Mouse (Mus musculus): ENCODE data around the gene Atp8a1.

GRCm38 (mm10) chr5:67640596-67641312, 206.5 kb downstream of the Atp8a1 start:
- TF ChIP-seq ZKSCAN1 (IDR thresholded peaks at IDR 0.05; ENCODE audit: borderline replicate concordance, low read depth, low read length) (no peak), MAX (IDR thresholded peaks at IDR 0.05; ENCODE audit: low read length) (no peak), CTCF (conservative IDR thresholded peaks at IDR 0.05 in 1 of 2, IDR thresholded peaks at IDR 0.05 in 1 of 2; ENCODE audit: low read depth in 2 of 2, low read length in 2 of 2) (no peak), ZNF384 (IDR thresholded peaks at IDR 0.05; ENCODE audit: low read depth, low read length) (no peak), TCF12 (IDR thresholded peaks at IDR 0.05; ENCODE audit: low read depth, low read length) (no peak), MAZ (IDR thresholded peaks at IDR 0.05; ENCODE audit: low read depth, low read length) (no peak), E2F4 (IDR thresholded peaks at IDR 0.05; ENCODE audit: insufficient replicate concordance, low read depth, low read length) (no peak), RCOR1 (conservative IDR thresholded peaks at IDR 0.05; ENCODE audit: low read depth, low read length) (no peak), POLR2A (IDR thresholded peaks at IDR 0.05; ENCODE audit: low read depth, low read length) (no peak), POLR2AphosphoS2 (IDR thresholded peaks at IDR 0.05; ENCODE audit: low read depth, low read length) (no peak)

Data from CH12.LX (cell line).